Mouse (Mus musculus): ENCODE data around the gene Fes. TPM values are rescaled to one million over a fixed set of nuclear protein-coding genes. Genes with fewer than 3 reads are reported as not detected.

The Fes gene
- total RNA-seq, 2 experiments from 2014 or later, result 6.0 to 7.1 TPM

- no peak for DNase-seq (ENCODE audit: low spot score in 2 of 2)
- intact Hi-C loops (cut with DNase I), result no loop called here
Measured at GRCm38 (mm10) chr7:80357156-80357555, 30.6 kb downstream of the Fes start.

GRCm38 (mm10) chr7:80356351-80356750, 31.4 kb downstream of the Fes start:
- no peak for DNase-seq (ENCODE audit: low spot score in 2 of 2)
- intact Hi-C loops (cut with DNase I), result no loop called here

- intact Hi-C loops (cut with DNase I), result no loop called here
- DNase-seq (ENCODE audit: low spot score in 2 of 2), result no peak
Measured at GRCm38 (mm10) chr7:80352920-80353319, 34.8 kb downstream of the Fes start.

- no peak for DNase-seq (ENCODE audit: low spot score in 2 of 2)
- intact Hi-C loops (cut with DNase I), result no loop called here
Measured at GRCm38 (mm10) chr7:80350808-80351207, 36.9 kb downstream of the Fes start.

GRCm38 (mm10) chr7:80347670-80348586, 39.8 kb downstream of the Fes start:
- no peak for DNase-seq (ENCODE audit: low spot score in 2 of 2)
- intact Hi-C loops (cut with DNase I), result no loop called here

GRCm38 (mm10) chr7:80346830-80347229, 40.9 kb downstream of the Fes start:
- DNase-seq (ENCODE audit: low spot score in 2 of 2), result no peak
- intact Hi-C loops (cut with DNase I), result no loop called here

GRCm38 (mm10) chr7:80346173-80346572, 41.6 kb downstream of the Fes start:
- no peak for DNase-seq (ENCODE audit: low spot score in 2 of 2)
- intact Hi-C loops (cut with DNase I), result no loop called here

- no peak for DNase-seq (ENCODE audit: low spot score in 2 of 2)
- intact Hi-C loops (cut with DNase I), result no loop called here
Measured at GRCm38 (mm10) chr7:80343270-80344018, 44.3 kb downstream of the Fes start.

- DNase-seq (ENCODE audit: low spot score in 2 of 2), result peak; percentile 93 to 96
- intact Hi-C loops (cut with DNase I), result no loop called here
Measured at GRCm38 (mm10) chr7:80342858-80343257, 44.9 kb downstream of the Fes start, which contains the start of gene Hddc3. Gene Hddc3, plus strand, starts transcription at chr7:80343104.

GRCm38 (mm10) chr7:80341793-80342192, 46.0 kb downstream of the Fes start:
- no peak for DNase-seq (ENCODE audit: low spot score in 2 of 2)
- intact Hi-C loops (cut with DNase I), result no loop called here

GRCm38 (mm10) chr7:80340793-80341192, 47.0 kb downstream of the Fes start, which contains the start of gene Unc45a:
Gene Unc45a, minus strand, starts transcription at chr7:80341005.
- intact Hi-C loops (cut with DNase I), result loop anchor here (1.0 kb wide), 1 partner anchor 30 kb away; no protein-coding TSS in a partner anchor
- peak; percentile 59 to 62 for DNase-seq (ENCODE audit: low spot score in 2 of 2)

GRCm38 (mm10) chr7:80339793-80340628, 47.7 kb downstream of the Fes start:
- intact Hi-C loops (cut with DNase I), result loop anchor here (1.0 kb wide), 1 partner anchor 30 kb away; no protein-coding TSS in a partner anchor

GRCm38 (mm10) chr7:80339371-80339770, 48.4 kb downstream of the Fes start:
- DNase-seq (ENCODE audit: low spot score in 2 of 2), result peak in 1 of 2 experiments; percentile 42
- intact Hi-C loops (cut with DNase I), result no loop called here

More at GRCm38 (mm10) chr7:80339793-80340628, 47.7 kb downstream of the Fes start:
- peak; percentile 97 to 98 for DNase-seq (ENCODE audit: low spot score in 2 of 2)

GRCm38 (mm10) chr7:80336932-80337331, 50.8 kb downstream of the Fes start:
- intact Hi-C loops (cut with DNase I), result no loop called here
- DNase-seq (ENCODE audit: low spot score in 2 of 2), result no peak

- no peak for DNase-seq (ENCODE audit: low spot score in 2 of 2)
- intact Hi-C loops (cut with DNase I), result no loop called here
Measured at GRCm38 (mm10) chr7:80334848-80335247, 52.9 kb downstream of the Fes start.

GRCm38 (mm10) chr7:80331433-80331832, 56.3 kb downstream of the Fes start:
- intact Hi-C loops (cut with DNase I), result no loop called here
- DNase-seq (ENCODE audit: low spot score in 2 of 2), result no peak

- intact Hi-C loops (cut with DNase I), result no loop called here
Measured at GRCm38 (mm10) chr7:80330278-80330677, 57.5 kb downstream of the Fes start.

More at GRCm38 (mm10) chr7:80330278-80330677, 57.5 kb downstream of the Fes start:
- no peak for DNase-seq (ENCODE audit: low spot score in 2 of 2)
